Mouse (Mus musculus): ENCODE results near the gene Chmp6. TPM values are rescaled to one million over a fixed set of nuclear protein-coding genes. Genes with fewer than 3 reads are reported as not detected.
A peak's percentile ranks its signal among the peaks of the same experiment; 100 is the strongest.

Gene Chmp6
- total RNA-seq (2021) (10 to 100 TPM; 26.0 to 34.9 TPM), polyA plus RNA-seq (2012; rRNA removed) (56.8 and 66.5 TPM in 2 replicates)
- long read RNA-seq, transcript Chmp6-201 (8 exons, 1,557 nt), result major isoform, 58 of 65 reads
- long read RNA-seq, partial matches to known transcripts, result 2 of 65 reads
- long read RNA-seq, other reads (novel, unspliced or antisense), result 5 of 65 reads

GRCm38 (mm10) chr11:119913291-119913934 lies at the start of gene Chmp6:
Gene Chmp6, plus strand, starts transcription at chr11:119913441.
- peak; percentile 94 for DNase-seq

- DNase-seq, result no peak
These were observed 46.4 kb upstream of the Chmp6 start for GRCm38 (mm10) chr11:119866837-119867236.

- no peak for DNase-seq
These were observed 45.1 kb upstream of the Chmp6 start for GRCm38 (mm10) chr11:119868138-119868537.

DNA sequence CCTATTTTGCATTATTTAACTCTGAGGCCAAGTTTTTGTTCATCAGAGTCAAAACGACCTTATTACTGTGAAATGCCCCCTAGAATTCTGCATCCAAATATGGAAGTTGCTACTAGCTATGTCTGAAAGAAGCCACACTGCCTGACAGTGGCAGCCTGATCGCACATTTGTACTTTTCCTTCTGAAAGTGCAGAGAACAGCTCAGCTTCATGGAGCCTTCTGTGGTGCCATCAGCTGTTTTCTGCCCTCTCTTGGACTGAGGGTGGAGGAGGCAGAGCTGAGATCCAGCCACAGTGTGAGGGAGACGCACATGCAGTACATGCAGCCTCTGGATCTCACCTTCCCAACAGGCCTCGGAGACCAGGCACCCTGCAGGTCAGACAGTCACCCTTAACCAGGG lies 44.7 kb upstream of the Chmp6 start:
- DNase-seq, result no peak

DNA sequence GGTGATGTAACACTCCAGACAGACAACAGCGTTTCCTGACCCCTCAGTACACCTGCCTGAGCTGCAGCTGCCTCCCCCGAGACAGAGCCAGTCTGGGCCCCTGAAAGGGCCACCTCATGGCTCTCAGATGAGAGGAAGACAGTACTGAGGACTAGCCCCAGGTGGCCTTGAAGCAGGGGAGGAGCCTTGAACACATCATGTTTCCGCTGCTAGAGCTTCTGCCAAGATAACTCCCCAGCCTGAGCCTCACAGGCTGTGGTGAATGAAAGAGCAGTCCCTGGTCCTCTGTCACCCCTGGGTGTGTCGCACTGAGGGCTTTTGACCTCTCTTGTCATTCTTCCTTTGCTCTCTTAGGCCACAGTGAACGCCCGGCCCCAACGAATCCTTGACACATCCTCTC lies 42.1 kb upstream of the Chmp6 start:
- peak; percentile 65 for DNase-seq

DNA sequence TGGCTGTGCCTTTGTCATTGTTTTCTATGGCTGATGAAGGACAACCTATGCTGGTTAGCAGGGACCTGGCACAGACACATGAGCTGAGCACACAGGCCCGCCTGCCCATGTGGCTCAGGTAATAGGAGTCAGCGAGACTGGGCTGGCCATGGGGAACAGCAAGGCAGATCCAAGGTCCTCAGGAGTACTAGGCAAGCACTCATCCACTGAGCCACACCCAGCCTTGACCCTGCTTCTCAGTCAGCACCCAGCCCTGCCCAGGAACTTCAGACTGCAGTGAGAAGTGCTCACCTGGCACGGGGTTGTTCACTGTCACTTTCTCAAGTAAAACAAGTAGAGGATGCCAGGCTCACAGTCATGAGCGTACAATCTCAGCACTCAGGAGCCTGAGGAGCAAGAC lies 39.6 kb upstream of the Chmp6 start:
- no peak for DNase-seq

GRCm38 (mm10) chr11:119874841-119875240 lies 38.4 kb upstream of the Chmp6 start:
- no peak for DNase-seq

- no peak for DNase-seq
These were observed 37.6 kb upstream of the Chmp6 start for GRCm38 (mm10) chr11:119875685-119876084.

- DNase-seq, result no peak
These were observed 36.1 kb upstream of the Chmp6 start for GRCm38 (mm10) chr11:119877124-119877523.

- DNase-seq, result no peak
These were observed 33.7 kb upstream of the Chmp6 start for GRCm38 (mm10) chr11:119879573-119879972.

DNA sequence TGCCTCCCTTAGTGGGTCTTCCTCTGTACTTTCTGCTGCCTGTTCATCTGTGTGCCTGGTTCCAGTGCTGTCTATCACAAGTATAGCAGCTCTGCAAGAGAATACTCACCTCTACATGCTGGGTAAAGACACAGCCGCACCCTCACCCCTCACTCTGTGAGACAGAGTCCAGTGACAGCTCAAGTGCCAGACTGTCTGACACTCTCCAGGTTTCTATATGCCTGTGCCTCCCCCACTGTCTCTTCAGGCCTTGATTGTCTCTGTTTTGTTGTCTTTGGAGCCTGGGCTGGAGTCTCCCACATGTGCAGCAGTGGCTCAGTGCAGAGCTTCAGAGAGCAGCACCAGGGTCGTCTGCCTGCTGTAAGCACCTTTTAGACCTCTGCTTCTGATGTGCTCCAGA lies 29.6 kb upstream of the Chmp6 start:
- DNase-seq, result no peak

DNA sequence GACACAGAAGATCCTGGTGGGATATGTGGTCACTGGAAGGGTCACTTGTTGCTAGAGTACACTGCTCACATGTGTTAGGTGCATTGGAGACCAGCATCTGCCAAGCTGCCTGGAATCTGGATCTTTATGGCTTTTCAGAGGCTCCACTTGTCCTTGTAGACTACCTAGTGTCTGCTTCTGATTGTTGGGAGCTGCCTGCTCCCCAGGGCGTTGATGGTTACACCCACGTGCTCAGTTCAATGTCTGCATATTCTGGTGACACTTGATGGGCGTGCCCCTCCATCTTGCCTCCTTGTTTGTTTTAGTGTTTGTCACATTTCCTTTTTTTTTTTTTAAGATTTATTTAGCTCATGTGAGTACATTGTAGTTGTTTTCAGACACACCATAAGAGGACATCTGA lies 23.3 kb upstream of the Chmp6 start:
- no peak for DNase-seq

DNA sequence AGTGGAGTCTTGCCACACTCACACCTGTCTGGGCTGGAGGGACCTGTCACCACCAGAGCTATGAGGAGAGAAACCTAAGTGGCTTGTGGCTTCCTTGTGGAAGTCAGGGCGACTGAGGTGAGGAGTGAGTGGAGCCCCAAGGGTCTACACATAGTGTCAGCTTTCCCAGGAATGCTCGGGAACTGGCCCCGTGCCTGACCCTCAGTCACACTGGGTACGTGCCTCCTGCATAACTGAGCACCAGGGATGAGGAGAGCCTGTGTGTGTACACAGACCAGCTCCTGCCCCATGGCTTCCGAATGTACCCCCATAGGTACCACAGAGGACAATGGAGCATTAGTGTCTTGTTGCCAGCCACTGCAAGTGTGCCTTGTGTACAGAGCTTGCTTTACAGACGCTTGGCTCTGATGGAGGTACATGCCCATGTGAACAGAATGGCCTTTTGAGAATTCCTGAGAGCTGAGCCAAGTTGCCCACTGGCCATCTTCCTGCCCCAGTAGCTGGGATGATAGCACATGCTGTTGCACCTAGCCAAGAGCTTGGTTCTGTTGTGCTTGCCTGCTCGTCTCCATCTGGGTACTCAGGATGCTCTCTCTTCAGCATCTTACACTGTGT lies 21.5 kb upstream of the Chmp6 start:
- no peak for DNase-seq

GRCm38 (mm10) chr11:119893667-119894236 lies 19.5 kb upstream of the Chmp6 start:
- no peak for DNase-seq

- no peak for DNase-seq
These were observed 18.6 kb upstream of the Chmp6 start for GRCm38 (mm10) chr11:119894634-119895033.

DNA sequence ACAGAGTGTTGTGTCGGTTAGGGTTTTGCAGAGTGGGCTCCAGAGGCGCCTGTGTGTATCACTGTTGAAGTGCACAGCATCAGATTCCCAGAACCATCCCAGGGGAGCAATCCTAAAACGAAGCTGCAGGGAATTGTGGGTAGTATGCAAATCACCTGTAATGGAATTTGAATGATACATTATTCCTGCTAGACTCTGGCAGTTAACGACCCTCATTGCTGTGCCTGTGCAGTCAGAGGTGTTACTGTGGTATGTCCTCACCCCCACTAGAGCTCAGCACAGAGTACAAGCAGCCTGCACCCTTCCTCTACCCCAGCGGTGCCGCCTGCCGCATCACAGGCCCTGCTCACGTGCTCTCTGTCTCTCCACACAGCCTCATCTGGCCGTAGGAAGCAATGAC lies 16.2 kb upstream of the Chmp6 start:
- no peak for DNase-seq

DNA sequence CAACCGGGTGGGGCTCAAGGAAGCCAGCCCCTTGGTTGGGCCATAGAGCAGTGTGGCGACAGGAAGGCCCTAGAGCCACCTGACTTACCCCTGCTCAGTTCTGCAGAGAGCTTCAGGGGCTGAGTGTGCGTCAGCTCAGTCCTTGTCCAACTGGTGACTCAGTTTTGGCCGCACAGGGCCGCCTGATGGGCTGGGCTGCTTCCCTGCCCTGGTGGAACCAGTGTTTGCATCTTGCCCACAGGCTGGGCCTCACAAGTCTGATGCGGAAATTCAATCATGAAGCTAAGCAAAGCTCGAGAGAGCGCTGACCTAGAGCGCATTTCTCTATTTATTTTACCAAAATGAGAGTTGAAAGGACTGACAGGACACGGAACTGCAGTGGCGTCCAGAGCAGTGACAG lies 14.3 kb upstream of the Chmp6 start:
- DNase-seq, result peak; percentile 46

DNA sequence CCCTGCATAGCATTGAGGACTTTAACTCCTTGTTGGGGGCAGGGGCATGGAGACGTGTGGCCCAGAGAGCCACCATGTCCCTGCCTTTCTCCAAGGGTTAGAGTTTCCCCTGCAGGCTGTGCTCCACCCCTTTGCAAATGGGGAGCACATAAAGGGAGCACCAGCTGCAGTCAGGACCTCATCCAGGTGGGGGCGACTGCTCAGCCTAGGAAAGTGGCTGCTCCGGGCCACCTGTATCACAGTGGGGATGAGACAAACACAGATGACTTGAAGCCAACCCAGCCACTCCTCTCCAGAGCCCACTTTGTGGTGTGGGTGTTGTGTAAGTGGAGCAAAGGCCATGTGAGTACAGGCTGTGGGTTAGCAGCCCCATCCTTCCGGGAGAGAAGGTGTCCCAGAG lies 12.1 kb upstream of the Chmp6 start:
- no peak for DNase-seq

DNA sequence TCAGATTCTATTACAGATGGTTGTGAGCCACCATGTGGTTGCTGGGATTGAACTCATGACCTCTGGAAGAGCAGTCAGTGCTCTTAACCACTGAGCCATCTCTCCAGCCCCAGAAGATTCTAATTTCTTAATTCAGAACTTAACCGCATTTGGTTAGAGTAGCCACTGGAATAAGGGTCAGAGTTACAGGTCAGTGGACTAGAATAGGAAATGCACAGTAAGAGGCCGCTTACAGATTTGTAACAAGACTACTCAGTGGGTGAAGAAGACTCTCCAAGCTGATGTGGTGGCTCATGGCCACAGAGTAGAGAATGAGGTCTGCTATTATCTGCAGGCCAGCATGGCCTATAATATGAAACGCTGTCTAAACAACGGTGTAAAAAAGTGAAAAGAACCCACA lies 10.3 kb upstream of the Chmp6 start:
- no peak for DNase-seq

DNA sequence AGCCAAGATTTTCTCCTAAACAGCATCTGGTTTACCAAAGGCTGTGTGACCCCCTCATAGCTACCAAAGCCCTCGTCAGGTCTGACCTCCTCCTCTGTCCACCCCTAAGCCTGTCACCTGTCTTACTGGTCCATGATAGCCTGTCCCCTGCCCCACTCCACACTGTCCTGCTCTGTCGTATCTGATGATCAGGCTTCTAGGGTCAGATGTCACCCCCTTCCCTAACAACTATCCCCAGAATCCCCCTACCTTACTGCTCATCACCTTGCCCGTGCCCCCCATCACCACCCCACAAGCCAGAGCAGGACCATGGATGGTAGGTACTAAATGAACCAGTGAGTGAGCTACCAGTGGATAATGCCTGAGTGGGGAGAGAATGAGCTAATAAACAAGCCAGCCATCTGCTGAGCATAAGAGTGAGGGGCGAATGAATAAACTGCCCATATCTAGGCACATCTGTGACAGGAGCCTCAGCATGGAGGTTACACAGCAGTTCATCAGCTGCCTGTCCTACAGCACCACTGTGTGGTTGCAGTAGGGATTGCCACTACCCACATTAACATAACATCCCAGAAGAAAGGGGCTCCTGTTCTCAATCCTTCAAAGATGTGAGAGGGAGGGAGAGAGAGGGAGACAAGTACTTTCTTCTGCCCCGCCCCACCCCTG lies 8.5 kb upstream of the Chmp6 start:
- peak; percentile 60 for DNase-seq

DNA sequence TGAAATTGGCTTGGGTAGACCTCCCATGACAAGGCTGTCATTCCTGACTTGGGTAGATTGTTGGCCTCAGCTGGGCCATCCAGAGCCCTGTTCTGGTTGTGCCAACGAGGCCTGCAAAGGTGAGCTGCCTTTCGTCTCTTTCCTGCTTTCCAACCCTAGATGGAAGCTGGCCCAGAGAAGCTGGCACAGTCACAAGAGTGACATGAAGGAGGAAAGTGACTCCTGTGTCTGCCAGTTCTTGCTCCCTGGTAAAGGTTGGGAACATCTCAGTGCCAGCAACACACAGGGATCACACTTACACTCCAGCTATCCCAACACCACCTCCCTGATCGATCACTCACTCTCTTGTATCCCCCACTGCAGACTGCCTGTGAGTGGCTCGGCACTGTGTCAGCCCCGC lies 7.4 kb upstream of the Chmp6 start:
- DNase-seq, result no peak

GRCm38 (mm10) chr11:119907006-119907650 lies 6.1 kb upstream of the Chmp6 start:
- DNase-seq, result no peak
